Mouse (Mus musculus) mouse embryonic stem cell (cell line): ENCODE measurements around the gene March7.

ENCODE experiments used
- in situ Hi-C, 2 experiments: fragments of 300-500 bp; cut with MboI; formaldehyde crosslinking; loops; 1 replicate in 1 of 2; 3 replicates in 1 of 2; pipeline ENCODE4 v1.14.3; 2019 to 2020; ENCODE audit warnings: low sequenced_read_pairs in 2 of 2, low pct_unique_long_range_greater_than_20kb in 1 of 2, mixed read lengths in 1 of 2; ENCODE audit not compliant: unreplicated experiment in 1 of 2

The March7 gene

DNA sequence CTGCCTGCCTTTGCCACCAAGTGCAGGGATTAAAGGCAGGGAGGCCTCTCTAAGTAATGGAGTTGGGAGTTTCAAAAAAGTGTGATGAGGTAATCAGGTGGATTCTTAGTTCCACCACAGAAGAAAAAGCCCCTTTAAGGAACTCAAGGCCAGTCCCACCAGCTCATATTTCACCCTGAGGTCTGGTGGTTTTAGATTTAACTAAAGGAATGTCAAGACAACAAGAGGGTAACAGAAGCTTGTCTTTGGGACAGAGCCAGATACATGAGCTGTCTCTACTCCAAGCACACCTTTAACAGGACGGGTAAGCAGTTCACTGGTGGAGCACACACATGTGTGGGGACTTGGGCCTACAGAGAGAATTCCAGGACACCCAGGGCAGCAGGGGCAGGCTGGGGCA lies 57.9 kb downstream of the March7 start:
- in situ Hi-C loops, result loop anchor here in 1 of 2 experiments (5.0 kb wide), 1 partner anchor 165 kb away; no protein-coding TSS in a partner anchor

DNA sequence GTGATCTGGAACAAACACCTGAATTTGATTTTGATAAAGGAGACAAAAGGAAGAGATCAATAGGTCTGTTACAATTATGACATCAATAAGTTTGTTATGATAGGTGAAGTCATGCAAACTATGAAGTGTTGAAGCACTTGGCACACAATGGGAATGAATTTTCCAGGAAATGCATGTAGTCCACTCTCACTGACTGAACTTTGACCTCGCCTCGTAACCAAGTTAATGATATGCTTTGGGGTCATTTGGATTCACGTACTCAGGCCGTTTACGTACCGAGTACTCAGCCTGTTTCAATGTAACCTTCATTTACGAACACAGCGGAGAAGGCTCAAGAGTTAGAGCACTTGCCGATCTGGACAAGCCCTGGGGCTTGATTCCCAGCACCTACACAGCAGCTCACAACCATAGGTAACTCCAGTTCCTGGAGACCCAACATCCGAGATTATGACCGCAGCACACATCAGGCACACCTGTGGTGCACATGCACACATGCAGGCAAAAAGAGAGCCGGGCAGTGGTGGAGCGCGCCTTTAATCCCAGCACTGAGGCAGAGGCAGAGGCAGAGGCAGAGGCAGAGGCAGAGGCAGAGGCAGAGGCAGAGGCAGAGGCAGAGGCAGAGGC lies 60.3 kb downstream of the March7 start:
- in situ Hi-C loops, result loop anchor here in 1 of 2 experiments (5.0 kb wide), 1 partner anchor 162 kb away; no protein-coding TSS in a partner anchor

DNA sequence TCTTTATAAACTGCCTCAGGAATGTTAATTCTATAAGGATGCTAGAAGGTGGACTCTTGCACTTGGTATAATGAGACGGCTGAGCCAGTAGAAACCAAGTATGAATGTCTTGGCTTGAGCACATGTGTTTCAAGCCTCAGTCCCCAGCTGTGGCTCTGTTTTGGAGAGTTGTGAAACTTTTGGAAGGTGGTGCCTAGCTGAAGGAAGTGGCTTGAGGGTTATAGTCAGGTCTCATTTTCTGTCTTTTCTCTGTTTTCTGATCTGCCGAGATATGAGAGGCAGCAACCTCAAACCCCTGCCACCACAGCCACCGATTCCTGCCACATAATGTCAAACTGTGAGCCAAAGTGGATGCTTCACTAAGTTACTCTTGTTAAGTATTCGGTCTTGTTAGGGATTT lies 68.9 kb downstream of the March7 start:
- in situ Hi-C loops, result no loop called here

DNA sequence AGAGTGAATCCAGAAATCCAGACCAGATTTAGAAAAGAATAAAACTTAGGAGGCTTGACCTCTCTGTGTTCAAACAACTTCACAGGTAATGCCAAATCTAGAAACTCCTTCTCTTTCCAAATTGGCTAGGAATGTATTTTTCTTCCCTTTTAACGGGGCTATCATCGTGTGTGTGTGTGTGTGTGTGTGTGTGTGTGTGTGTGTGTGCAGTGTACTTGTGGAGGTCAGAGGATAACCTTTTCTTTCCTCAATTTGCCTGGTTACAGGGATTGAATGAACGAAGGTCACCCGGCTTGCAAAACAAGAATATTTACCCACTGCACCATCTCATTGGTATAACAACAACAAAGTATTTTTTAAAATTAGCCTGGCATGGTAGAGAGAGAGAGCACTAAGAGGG lies 72.9 kb downstream of the March7 start:
- in situ Hi-C loops, result no loop called here

DNA sequence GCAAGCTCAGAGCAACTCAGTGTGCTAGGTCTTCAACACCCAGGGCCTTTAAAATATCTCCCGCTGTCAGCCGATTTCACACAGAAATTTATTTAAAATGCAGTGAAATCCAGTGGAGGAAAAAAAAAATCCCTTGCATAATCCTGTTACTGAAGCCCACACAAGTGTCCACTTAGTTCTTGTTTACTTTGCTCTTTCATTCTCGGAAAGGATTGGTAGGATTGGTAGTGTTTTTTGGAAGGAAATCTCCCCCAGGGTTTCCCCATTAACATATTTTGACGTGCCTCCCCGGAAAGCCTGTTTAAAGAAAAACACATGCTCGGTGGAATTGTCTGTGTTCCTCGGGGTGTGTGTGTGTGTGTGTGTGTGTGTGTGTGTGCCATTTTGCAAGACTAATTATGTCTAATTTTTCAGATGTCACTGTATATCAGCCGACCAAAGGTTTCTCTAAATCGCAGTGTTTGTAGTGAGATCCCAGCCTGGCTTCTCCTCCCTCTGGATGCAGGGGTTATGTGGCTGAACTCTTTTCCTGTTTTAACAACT lies 73.6 kb downstream of the March7 start:
- in situ Hi-C loops, result no loop called here

DNA sequence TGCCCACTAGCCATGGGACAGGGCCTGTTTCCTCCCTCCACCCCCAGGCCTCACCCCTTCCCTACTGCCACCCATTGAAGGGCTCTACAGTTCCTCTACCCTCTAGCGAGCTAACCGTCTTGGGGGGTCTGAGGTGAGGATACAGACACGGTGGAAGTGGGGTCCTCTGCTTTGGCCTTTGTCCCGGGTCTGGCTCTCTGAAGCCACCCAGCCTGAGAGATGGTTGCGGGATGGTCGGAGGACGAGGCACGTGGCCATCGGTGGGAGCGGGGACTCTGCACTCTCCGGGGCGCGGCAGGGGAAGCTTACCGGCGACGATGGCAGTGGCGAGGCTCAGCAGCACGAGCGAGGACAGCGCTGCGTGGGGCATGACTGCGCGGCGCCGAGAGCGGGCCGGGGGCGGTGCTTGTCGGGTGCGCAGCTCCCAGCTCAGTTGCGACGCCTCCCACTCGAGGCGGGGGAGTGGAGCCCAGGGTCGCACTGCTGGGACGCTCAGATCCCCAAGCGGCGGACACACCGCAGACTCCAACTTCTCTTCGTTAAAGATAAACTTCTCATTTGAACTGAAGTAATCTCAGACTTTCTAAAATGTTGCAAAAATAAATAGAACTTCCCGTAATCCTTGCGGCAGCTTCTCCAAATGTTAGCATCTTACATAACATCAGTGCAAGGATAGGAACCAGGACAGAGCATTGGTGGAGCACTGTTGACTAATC lies 74.2 kb downstream of the March7 start:
- in situ Hi-C loops, result no loop called here

DNA sequence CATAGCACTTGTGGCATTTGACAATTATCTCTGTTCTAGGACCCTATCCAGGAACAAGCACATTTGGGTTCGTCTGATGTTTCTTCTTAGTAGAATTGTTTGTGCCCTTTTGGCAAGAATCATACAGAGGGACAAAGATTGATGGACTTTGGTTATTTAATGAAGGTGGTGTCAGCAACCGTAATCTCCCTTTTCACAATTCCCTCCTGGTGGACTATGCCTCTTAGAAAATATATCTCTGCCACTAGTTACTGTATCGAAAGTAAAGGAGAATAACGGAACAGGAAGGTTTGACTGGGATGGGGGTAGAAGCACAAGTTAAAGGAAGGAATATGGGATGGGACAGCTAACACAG lies 74.8 kb downstream of the March7 start, which contains the start of gene Cd302:
TSS of gene Cd302 (minus strand) at position 22 of the 355 bp plus-strand sequence.
- in situ Hi-C loops, result no loop called here

DNA sequence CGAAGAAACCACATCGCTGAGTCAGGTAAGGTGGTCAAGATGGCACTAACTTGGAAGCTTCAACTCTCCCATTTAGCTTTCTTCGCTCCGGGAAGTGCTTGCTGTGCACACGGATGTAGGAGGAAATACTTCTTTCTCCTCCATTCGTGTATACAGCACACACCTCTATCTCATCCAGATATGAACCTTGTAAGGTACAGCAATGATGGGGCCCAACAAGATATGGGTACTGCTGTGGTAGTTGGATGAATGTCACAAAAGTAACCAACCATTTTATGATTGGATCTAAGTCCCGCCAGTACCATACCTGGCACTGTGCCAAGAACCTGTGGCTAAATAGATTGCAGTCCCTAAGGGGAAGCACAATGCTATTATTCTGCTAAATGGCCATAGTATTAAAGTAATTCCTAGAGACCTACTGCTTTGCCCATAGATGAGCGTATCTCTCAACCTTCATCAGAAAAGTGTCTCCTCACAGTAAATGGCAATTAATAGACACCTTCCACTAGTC lies 75.5 kb downstream of the March7 start:
- in situ Hi-C loops, result no loop called here

DNA sequence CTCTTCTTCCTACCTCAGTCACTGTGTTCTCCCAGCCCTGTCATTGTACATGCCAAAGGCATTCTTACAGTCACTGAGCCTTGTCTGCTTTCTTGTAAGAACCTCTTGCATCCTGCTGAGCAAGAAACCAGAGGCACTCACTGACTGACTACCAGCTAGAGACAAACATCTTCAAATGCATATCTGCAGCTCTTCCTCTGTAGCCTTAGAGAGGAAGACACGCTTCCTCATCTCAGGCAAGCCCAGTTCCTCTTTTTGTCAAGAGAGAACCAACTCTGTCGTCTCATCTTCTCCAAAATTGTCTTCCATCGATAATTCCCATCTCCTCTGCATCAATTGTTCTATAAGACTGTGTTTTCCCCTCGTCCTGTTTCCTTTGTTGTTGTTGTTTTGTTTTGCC lies 78.9 kb downstream of the March7 start:
- in situ Hi-C loops, result no loop called here

DNA sequence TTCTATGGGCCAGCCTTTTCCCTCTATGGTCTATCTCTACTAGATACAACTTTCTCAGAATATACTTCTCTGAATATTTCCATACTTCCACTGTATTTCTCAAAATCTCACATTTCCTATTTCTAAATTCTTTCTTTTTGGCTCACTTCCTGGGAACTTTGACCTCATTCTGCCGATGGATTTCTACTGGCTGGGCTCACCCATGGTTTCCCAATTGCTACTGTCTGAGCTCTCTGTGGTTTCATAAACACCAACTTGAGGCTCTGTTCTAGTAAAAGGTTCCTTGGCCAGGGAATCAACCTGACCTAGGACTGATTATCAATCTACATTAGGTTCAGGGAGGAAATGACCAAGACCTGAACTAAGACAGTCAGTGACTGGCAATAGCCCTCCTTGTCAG lies 79.8 kb downstream of the March7 start:
- in situ Hi-C loops, result no loop called here

DNA sequence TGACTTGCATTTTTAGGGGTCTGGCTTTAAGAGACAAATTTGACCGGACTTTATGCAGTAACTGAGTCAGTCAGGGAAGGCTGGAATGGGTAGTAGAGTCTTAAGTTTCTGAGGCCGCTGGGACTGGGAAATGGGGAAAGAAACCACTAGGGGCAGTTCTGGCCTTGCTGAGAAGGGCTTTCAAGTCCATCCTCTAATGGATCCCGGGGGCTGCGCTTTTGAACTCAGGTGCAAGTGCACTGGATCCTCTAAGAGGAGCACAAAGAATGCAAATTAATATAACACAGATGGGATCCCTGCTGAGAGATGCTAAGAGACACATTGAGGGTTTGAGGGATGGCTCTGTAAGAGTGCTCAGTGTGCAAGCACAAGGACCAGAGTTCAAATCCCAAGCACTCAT lies 81.7 kb downstream of the March7 start:
- in situ Hi-C loops, result no loop called here

DNA sequence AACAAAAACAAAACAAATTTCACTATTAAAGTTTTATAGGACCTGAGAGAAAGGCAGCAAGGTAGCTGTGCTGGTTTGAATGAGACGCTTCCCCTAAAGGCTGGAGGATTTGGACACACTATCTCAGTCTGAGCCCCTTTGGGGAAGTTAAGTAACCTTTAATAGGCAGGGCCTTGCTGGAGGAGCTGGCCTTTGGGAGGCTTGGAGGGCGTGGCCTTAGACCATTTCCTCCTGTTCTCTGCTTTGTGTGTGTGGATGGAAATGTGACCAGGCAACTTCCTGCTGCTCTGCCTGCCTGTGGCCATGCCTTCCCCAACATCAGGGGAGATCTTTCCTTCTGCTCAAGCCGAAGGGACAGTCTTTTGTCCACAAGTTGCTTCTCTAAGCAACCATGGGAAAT lies 88.6 kb downstream of the March7 start:
- in situ Hi-C loops, result no loop called here

DNA sequence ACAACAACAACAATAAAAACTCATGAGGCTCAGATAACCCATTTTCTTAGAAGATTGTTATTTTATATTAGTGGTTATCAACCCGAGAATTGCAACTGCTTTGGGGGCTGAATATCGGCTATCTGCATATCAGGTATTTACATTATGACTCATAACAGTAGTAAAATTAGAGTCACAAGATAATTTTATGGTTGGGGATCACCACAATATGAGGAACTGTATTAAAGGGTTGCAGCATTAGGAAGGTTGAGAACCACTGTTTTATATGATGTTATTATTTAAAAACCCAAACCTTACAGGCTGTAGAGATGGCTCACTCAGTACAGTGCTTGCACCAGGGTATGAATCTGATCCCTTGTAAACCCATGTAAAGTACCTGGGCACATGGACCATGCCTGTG lies 89.6 kb downstream of the March7 start:
- in situ Hi-C loops, result no loop called here
